Mouse (Mus musculus): ENCODE results near the gene Hivep3. TPM values are rescaled to one million over a fixed set of nuclear protein-coding genes. Genes with fewer than 3 reads are reported as not detected.

Gene Hivep3
- polyA plus RNA-seq, 1 experiment from 2014 or later: 2.0 TPM

DNA sequence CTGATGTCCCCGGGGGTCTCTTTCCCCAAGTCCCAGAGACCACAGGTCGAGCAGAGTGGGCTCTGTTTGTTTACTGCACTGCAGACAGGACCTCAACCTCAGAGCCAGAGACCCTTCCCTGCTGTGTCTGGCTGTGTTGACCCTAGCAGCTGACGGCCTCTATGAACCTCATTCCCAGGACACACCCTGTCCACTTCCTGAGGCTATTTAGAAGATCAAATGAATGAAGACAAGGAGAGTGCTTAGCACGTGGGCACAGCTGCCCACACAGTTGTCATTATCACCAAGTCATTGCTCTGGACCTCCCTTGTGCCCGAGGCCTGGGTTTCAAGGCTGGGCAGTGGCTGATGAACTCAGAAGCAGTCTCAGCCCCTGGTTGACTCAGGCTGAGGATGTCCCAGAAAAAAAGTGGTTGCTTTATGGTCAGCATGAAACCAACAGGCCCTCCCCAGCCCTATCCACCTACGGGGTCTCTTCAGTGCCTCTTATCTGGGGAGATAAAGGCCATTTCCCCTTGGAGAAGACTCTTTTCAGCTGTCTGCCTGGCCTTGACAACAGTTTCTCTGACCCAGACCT is 416.8 kb downstream of the Hivep3 start:
- no peak overlapping the region for H3K4me2 ChIP-seq
- no peak overlapping the region for H3K9ac ChIP-seq (ENCODE audit: low read length)
- no peaks in the 10 kb centered on the region for H3K4me1 ChIP-seq (ENCODE audit: control insufficient read depth, insufficient read depth, low read length)
- 62% methylated on average over 6 of the region's 6 CpGs for WGBS
- ATAC-seq (ENCODE audit: low FRiP score): no peak
- DNase-seq (ENCODE audit: low spot score, missing footprints): peak; percentile 71
- H3K36me3 ChIP-seq (ENCODE audit: control insufficient read depth, insufficient read depth, low read length): no peaks in the 10 kb centered on the region
- no peak overlapping the region for H3K27ac ChIP-seq (ENCODE audit: low read depth, low read length)
- no peak overlapping the region for H3K4me3 ChIP-seq (ENCODE audit: low read depth, low read length)
- H3K9me3 ChIP-seq (ENCODE audit: control insufficient read depth, low read length): no peaks in the 10 kb centered on the region
- peaks cover 4% of the 10 kb centered on the region for H3K27me3 ChIP-seq (ENCODE audit: control insufficient read depth, insufficient read depth, low read length)

DNA sequence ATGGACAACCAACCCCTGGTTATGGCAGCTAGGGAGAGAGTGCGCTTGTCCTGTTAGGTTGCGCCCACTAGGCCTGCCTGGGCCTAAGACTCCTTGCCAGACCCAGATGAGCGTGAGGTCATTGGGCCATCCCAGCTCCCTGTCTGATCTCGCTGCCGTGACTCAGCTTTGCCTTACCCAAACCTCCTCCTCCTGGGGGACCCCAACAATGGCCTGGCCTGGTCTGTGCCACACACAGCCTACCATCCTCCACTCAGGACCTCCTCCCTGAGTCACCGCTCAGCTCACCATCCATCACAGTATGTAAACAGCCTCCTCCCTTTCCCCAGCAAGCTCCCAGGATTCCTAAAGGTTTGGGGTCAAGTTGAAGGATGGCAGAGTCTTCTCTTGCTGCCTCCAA is 418.3 kb downstream of the Hivep3 start:
- no peak for ATAC-seq (ENCODE audit: low FRiP score)
- WGBS: 85% methylated on average over 6 of the region's 6 CpGs
- H3K36me3 ChIP-seq (ENCODE audit: control insufficient read depth, insufficient read depth, low read length): no peaks in the 10 kb centered on the region
- H3K9ac ChIP-seq (ENCODE audit: low read length): no peak overlapping the region
- H3K4me3 ChIP-seq (ENCODE audit: low read depth, low read length): no peak overlapping the region
- no peak overlapping the region for H3K4me2 ChIP-seq
- peaks cover 4% of the 10 kb centered on the region for H3K27me3 ChIP-seq (ENCODE audit: control insufficient read depth, insufficient read depth, low read length)
- no peaks in the 10 kb centered on the region for H3K4me1 ChIP-seq (ENCODE audit: control insufficient read depth, insufficient read depth, low read length)
- DNase-seq (ENCODE audit: low spot score, missing footprints): no peak
- H3K27ac ChIP-seq (ENCODE audit: low read depth, low read length): no peak overlapping the region
- no peaks in the 10 kb centered on the region for H3K9me3 ChIP-seq (ENCODE audit: control insufficient read depth, low read length)

DNA sequence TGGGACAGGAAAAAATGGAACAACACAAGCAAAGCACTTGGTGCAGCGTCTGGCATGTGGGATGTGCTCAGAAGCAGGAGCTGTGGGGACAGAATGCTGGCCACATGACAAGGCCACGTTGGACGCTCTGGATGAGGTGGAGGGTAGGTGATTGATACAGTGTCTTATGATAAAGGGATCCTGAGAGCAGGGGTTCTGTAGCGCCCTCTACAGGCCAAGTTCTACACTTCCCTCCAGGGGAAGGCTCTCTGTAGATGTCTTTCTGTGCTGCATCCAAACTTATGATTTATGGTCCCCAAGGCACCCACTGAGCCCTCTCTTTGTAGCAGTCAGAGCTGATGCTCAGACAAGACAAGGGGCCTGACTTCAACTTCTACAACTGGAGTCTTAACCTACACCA is 419.1 kb downstream of the Hivep3 start:
- WGBS: 74% methylated on average over 4 of the region's 4 CpGs

DNA sequence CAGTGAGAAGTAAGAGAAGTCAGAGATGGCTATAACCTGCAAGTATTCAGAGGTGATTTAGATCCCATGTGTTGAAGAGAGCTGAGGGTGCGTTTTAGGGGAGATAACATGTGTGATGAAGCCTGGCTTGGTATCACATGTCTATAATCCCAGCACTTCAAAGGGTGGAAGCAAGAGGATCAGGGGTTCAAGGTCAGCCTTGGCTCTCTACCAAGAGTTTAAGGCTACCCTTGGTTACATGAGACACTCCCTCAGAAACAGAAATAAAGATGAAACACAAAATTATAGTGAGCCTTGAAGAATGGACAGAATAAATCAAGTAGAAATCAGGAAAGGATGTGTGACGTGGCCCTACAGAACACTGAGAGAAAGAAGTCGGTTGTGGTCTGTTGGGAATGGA is 420.2 kb downstream of the Hivep3 start:
- Histone ChIP-seq H3K4me2 (no peak overlapping the region), H3K27me3 (ENCODE audit: control insufficient read depth, insufficient read depth, low read length) (peaks cover 4% of the 10 kb centered on the region), H3K9ac (ENCODE audit: low read length) (no peak overlapping the region), H3K4me1 (ENCODE audit: control insufficient read depth, insufficient read depth, low read length) (peaks cover 3% of the 10 kb centered on the region; the same call in 1 of the 2 replicates), H3K36me3 (ENCODE audit: control insufficient read depth, insufficient read depth, low read length) (no peaks in the 10 kb centered on the region), H3K27ac (ENCODE audit: low read depth, low read length) (no peak overlapping the region), H3K9me3 (ENCODE audit: control insufficient read depth, low read length) (no peaks in the 10 kb centered on the region), H3K4me3 (ENCODE audit: low read depth, low read length) (no peak overlapping the region)
- no peak for DNase-seq (ENCODE audit: low spot score, missing footprints)
- no peak for ATAC-seq (ENCODE audit: low FRiP score)
- 88% methylated on average over 3 of the region's 3 CpGs for WGBS

More for the DNA sequence above, 419.1 kb downstream of the Hivep3 start:
- no peak for ATAC-seq (ENCODE audit: low FRiP score)
- Histone ChIP-seq H3K9ac (ENCODE audit: low read length) (no peak overlapping the region), H3K9me3 (ENCODE audit: control insufficient read depth, low read length) (no peaks in the 10 kb centered on the region), H3K4me3 (ENCODE audit: low read depth, low read length) (no peak overlapping the region), H3K36me3 (ENCODE audit: control insufficient read depth, insufficient read depth, low read length) (no peaks in the 10 kb centered on the region), H3K27me3 (ENCODE audit: control insufficient read depth, insufficient read depth, low read length) (peaks cover 4% of the 10 kb centered on the region), H3K4me2 (no peak overlapping the region), H3K4me1 (ENCODE audit: control insufficient read depth, insufficient read depth, low read length) (no peaks in the 10 kb centered on the region), H3K27ac (ENCODE audit: low read depth, low read length) (no peak overlapping the region)
- no peak for DNase-seq (ENCODE audit: low spot score, missing footprints)

DNA sequence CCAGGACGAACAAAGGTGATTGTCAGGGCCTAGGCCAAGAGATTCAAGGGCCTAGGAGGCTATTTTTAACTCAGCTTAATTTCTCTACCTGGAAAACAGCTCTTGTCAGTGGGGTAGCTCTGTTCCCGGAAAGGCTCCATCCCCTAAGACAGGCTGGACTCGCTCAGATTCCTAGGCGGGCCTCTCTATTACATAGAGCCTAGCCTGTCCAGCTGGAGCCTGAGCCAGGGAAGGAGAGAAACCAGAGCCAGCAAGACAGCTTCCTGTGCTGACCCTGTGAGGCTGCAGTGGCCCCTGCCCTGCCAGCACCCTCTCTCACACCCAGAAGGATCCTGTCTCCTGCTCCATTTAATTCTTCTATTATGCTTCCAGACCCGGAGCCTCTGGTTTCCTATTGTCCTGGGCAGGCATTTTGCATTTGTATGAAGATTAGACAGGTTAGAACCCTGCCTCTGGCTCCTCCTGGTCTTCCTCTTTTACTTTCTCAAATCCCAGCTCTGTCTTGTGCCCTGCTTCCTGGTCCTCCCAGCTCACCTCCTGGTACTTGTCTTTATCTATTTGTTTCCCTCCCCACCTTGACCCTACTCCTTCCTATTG is 425.2 kb downstream of the Hivep3 start:
- peaks cover 9% of the 10 kb centered on the region; the same call in 1 of the 2 replicates for H3K4me1 ChIP-seq (ENCODE audit: control insufficient read depth, insufficient read depth, low read length)
- no peaks in the 10 kb centered on the region for H3K9me3 ChIP-seq (ENCODE audit: control insufficient read depth, low read length)
- H3K27me3 ChIP-seq (ENCODE audit: control insufficient read depth, insufficient read depth, low read length): no peaks in the 10 kb centered on the region; the same call in 1 of the 2 replicates
- no peak overlapping the region for H3K4me2 ChIP-seq
- no peak overlapping the region for H3K4me3 ChIP-seq (ENCODE audit: low read depth, low read length)
- no peaks in the 10 kb centered on the region for H3K36me3 ChIP-seq (ENCODE audit: control insufficient read depth, insufficient read depth, low read length)
- H3K9ac ChIP-seq (ENCODE audit: low read length): peak overlapping the region; percentile 27; the same call in 1 of the 2 replicates
- no peak overlapping the region for H3K27ac ChIP-seq (ENCODE audit: low read depth, low read length)
- DNase-seq (ENCODE audit: low spot score, missing footprints): peak; percentile 82
- ATAC-seq (ENCODE audit: low FRiP score): no peak
- 29% methylated on average over 5 of the region's 5 CpGs for WGBS

DNA sequence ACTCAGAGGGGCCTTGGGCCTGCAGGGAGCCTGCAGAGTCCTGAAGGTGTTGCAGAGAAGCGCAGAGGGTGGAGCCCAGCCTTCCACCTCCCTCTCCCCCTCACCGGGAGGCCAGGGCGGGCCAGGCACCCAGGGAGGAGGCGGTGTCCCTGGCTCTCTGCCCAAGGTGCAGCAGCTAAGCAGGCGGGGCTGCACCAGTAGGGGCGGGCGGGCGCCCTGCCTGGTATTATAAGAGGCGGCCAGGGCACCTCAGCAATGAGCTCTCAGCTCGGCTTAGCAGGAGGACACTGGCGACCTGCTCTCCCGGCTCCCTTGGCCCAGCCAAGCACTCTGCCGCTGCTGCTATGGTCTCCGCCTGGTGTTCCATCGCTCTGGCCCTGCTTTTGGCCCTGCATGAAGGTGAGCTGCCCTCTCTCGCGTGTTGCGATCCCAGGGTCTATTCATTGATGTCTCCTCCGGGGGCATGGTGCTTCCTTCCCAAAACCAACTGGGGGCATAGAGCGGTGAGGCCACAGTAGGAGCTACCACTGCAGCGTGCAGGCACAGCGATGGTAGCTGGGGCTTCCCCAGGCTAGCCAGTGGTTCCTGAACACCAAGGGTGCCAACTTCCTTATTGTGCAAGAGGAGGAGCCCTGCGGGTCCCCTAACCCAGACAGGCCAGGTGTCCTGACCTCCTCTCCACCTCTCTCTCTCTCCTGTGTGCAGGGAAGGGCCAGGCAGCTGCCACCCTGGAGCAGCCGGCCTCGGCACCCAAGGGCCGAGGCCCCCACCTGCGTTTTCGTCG is 427.8 kb downstream of the Hivep3 start, which contains the start of gene Edn2:
Edn2 (plus strand) TSS at position 41 of the 784 bp plus-strand sequence.
- no peaks in the 10 kb centered on the region for H3K36me3 ChIP-seq (ENCODE audit: control insufficient read depth, insufficient read depth, low read length)
- WGBS: 41% methylated on average over 24 of the region's 29 CpGs
- DNase-seq (ENCODE audit: low spot score, missing footprints) (peak; percentile 78), ATAC-seq (ENCODE audit: low FRiP score) (no peak)
- no peaks in the 10 kb centered on the region for H3K27me3 ChIP-seq (ENCODE audit: control insufficient read depth, insufficient read depth, low read length)
- H3K27ac ChIP-seq (ENCODE audit: low read depth, low read length): no peak within 1 kb of the TSS
- no peaks in the 10 kb centered on the region for H3K9me3 ChIP-seq (ENCODE audit: control insufficient read depth, low read length)
- no peak within 1 kb of the TSS for H3K4me2 ChIP-seq
- no peak within 1 kb of the TSS for H3K9ac ChIP-seq (ENCODE audit: low read length)
- no peak within 1 kb of the TSS for H3K4me3 ChIP-seq (ENCODE audit: low read depth, low read length)
- peaks cover 9% of the 10 kb centered on the region; the same call in 1 of the 2 replicates for H3K4me1 ChIP-seq (ENCODE audit: control insufficient read depth, insufficient read depth, low read length)

DNA sequence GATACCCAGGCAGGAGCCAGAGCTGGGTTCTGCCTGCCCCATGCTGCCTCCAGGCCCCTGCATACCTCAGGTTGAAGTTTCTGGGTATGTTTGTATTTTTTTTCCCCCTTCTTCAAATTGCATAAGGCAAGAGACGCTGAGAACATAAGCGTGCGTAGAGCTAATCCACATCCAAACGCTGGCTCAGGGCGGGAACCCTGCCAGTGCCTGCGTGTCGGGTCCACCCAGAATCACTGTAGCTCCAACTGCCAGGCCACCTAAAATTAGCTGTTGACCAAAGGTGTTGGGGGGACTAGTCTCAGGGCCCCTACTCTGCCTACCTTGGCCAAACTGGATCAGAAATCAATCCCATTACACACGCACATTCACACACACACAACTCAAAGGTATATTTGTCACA is 429.0 kb downstream of the Hivep3 start:
- H3K4me2 ChIP-seq: no peak overlapping the region
- no peak overlapping the region for H3K9ac ChIP-seq (ENCODE audit: low read length)
- H3K27me3 ChIP-seq (ENCODE audit: control insufficient read depth, insufficient read depth, low read length): no peaks in the 10 kb centered on the region
- H3K4me1 ChIP-seq (ENCODE audit: control insufficient read depth, insufficient read depth, low read length): peaks cover 9% of the 10 kb centered on the region; the same call in 1 of the 2 replicates
- DNase-seq (ENCODE audit: low spot score, missing footprints): peak; percentile 12
- no peak overlapping the region for H3K4me3 ChIP-seq (ENCODE audit: low read depth, low read length)
- ATAC-seq (ENCODE audit: low FRiP score): no peak
- H3K36me3 ChIP-seq (ENCODE audit: control insufficient read depth, insufficient read depth, low read length): no peaks in the 10 kb centered on the region
- H3K9me3 ChIP-seq (ENCODE audit: control insufficient read depth, low read length): no peaks in the 10 kb centered on the region
- H3K27ac ChIP-seq (ENCODE audit: low read depth, low read length): no peak overlapping the region
- WGBS: 77% methylated on average over 8 of the region's 8 CpGs

DNA sequence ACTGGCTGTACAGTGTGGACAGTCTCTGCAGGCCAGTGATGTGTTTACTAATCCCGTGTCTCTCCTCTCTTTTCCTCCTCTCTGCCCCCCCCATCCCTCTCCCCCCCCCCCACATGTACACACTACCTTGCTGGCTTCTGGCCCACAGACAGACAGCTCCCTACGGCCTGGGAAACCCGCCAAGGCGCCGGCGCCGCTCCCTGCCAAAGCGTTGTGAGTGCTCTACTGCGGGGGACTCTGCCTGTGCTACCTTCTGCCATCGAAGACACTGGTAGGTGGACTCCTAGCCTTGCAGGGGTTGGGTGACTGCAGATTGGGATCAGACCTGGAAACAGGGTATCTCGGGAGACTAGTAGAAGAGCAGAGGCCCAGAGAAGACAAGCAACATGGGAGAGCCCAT is 429.7 kb downstream of the Hivep3 start:
- WGBS: 80% methylated on average over 11 of the region's 11 CpGs
- Histone ChIP-seq H3K9me3 (ENCODE audit: control insufficient read depth, low read length) (no peaks in the 10 kb centered on the region), H3K9ac (ENCODE audit: low read length) (no peak overlapping the region), H3K4me1 (ENCODE audit: control insufficient read depth, insufficient read depth, low read length) (peaks cover 9% of the 10 kb centered on the region; the same call in 1 of the 2 replicates), H3K4me2 (no peak overlapping the region), H3K36me3 (ENCODE audit: control insufficient read depth, insufficient read depth, low read length) (no peaks in the 10 kb centered on the region), H3K27me3 (ENCODE audit: control insufficient read depth, insufficient read depth, low read length) (no peaks in the 10 kb centered on the region), H3K4me3 (ENCODE audit: low read depth, low read length) (no peak overlapping the region), H3K27ac (ENCODE audit: low read depth, low read length) (no peak overlapping the region)
- DNase-seq (ENCODE audit: low spot score, missing footprints): peak; percentile 45
- no peak for ATAC-seq (ENCODE audit: low FRiP score)

DNA sequence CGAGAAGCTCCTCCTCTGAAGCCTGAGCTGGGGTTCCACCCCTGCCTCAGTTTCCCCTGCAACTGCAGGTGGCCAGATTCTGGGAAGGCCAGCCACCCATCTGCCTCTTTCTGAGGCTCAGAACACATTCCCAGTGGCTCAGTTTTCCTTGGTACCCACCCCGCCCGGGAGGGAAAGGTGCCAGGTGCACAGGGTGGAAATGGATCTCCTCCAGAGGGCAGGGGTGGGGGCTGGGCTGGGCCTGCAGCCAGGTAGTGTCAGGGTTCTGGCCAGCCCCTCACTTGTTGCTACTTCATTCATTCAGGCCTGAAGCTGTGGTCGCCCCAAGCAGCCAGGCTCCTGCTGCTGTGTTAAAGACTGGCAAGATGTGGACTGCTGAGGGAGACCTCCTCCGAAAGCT is 430.7 kb downstream of the Hivep3 start:
- Histone ChIP-seq H3K9me3 (ENCODE audit: control insufficient read depth, low read length) (no peaks in the 10 kb centered on the region), H3K27me3 (ENCODE audit: control insufficient read depth, insufficient read depth, low read length) (no peaks in the 10 kb centered on the region), H3K4me2 (no peak overlapping the region), H3K4me3 (ENCODE audit: low read depth, low read length) (no peak overlapping the region), H3K36me3 (ENCODE audit: control insufficient read depth, insufficient read depth, low read length) (no peaks in the 10 kb centered on the region), H3K9ac (ENCODE audit: low read length) (no peak overlapping the region), H3K27ac (ENCODE audit: low read depth, low read length) (no peak overlapping the region), H3K4me1 (ENCODE audit: control insufficient read depth, insufficient read depth, low read length) (no peaks in the 10 kb centered on the region; the same call in none of the 2 replicates)
- ATAC-seq (ENCODE audit: low FRiP score): no peak
- no peak for DNase-seq (ENCODE audit: low spot score, missing footprints)
- WGBS: 90% methylated on average over 5 of the region's 5 CpGs
